Mouse (Mus musculus): ENCODE measurements around the gene Crhr2. TPM values are rescaled to one million over a fixed set of nuclear protein-coding genes. Genes with fewer than 3 reads are reported as not detected.

Crhr2 gene
- polyA plus RNA-seq, 1 experiment = not detected

GRCm38 (mm10) chr6:55063793-55064476, 68.9 kb downstream of the Crhr2 start:
- peaks cover 99% of the 10 kb centered on the region for H3K36me3 ChIP-seq (ENCODE audit: control insufficient read depth)
- TF ChIP-seq TAL1 (IDR thresholded peaks at IDR 0.05; ENCODE audit: low read length) (no peak), GATA1 (IDR thresholded peaks at IDR 0.05; ENCODE audit: low read length) (no peak)
- H3K27me3 ChIP-seq (ENCODE audit: control insufficient read depth) = no peaks in the 10 kb centered on the region
- no peak overlapping the region for H3K4me3 ChIP-seq (replicated peaks)
- no peaks in the 10 kb centered on the region for H3K9me3 ChIP-seq (ENCODE audit: control insufficient read depth, low read length)
- no peaks in the 10 kb centered on the region for H3K4me1 ChIP-seq (ENCODE audit: control insufficient read depth)

- H3K9me3 ChIP-seq (ENCODE audit: control insufficient read depth, low read length) = no peaks in the 10 kb centered on the region
- no peaks in the 10 kb centered on the region for H3K27me3 ChIP-seq (ENCODE audit: control insufficient read depth)
- H3K4me3 ChIP-seq (replicated peaks) = no peak overlapping the region
- TF ChIP-seq TAL1 (IDR thresholded peaks at IDR 0.05; ENCODE audit: low read length) (no peak), GATA1 (IDR thresholded peaks at IDR 0.05; ENCODE audit: low read length) (no peak)
- H3K4me1 ChIP-seq (ENCODE audit: control insufficient read depth) = no peaks in the 10 kb centered on the region
- peaks cover 99% of the 10 kb centered on the region for H3K36me3 ChIP-seq (ENCODE audit: control insufficient read depth)
Measured at GRCm38 (mm10) chr6:55062200-55062599, 70.6 kb downstream of the Crhr2 start.

- Histone ChIP-seq H3K27me3 (ENCODE audit: control insufficient read depth) (no peaks in the 10 kb centered on the region), H3K9me3 (ENCODE audit: control insufficient read depth, low read length) (no peaks in the 10 kb centered on the region), H3K4me3 (replicated peaks) (no peak overlapping the region), H3K4me1 (ENCODE audit: control insufficient read depth) (no peaks in the 10 kb centered on the region), H3K36me3 (ENCODE audit: control insufficient read depth) (peaks cover 100% of the 10 kb centered on the region)
- TF ChIP-seq GATA1 (IDR thresholded peaks at IDR 0.05; ENCODE audit: low read length) (no peak), TAL1 (IDR thresholded peaks at IDR 0.05; ENCODE audit: low read length) (no peak)
Measured at GRCm38 (mm10) chr6:55061328-55061727, 71.5 kb downstream of the Crhr2 start.

GRCm38 (mm10) chr6:55060241-55060825, 72.5 kb downstream of the Crhr2 start:
- H3K4me3 ChIP-seq (replicated peaks) = no peak overlapping the region
- H3K4me1 ChIP-seq (ENCODE audit: control insufficient read depth) = no peaks in the 10 kb centered on the region
- peaks cover 100% of the 10 kb centered on the region for H3K36me3 ChIP-seq (ENCODE audit: control insufficient read depth)
- no peaks in the 10 kb centered on the region for H3K27me3 ChIP-seq (ENCODE audit: control insufficient read depth)
- TF ChIP-seq GATA1 (IDR thresholded peaks at IDR 0.05; ENCODE audit: low read length) (no peak), TAL1 (IDR thresholded peaks at IDR 0.05; ENCODE audit: low read length) (no peak)
- H3K9me3 ChIP-seq (ENCODE audit: control insufficient read depth, low read length) = no peaks in the 10 kb centered on the region

- TF ChIP-seq TAL1 (IDR thresholded peaks at IDR 0.05; ENCODE audit: low read length) (no peak), GATA1 (IDR thresholded peaks at IDR 0.05; ENCODE audit: low read length) (no peak)
- Histone ChIP-seq H3K27me3 (ENCODE audit: control insufficient read depth) (no peaks in the 10 kb centered on the region), H3K9me3 (ENCODE audit: control insufficient read depth, low read length) (no peaks in the 10 kb centered on the region), H3K4me3 (replicated peaks) (no peak overlapping the region), H3K36me3 (ENCODE audit: control insufficient read depth) (peaks cover 99% of the 10 kb centered on the region), H3K4me1 (ENCODE audit: control insufficient read depth) (no peaks in the 10 kb centered on the region)
Measured at GRCm38 (mm10) chr6:55057427-55057826, 75.4 kb downstream of the Crhr2 start.

GRCm38 (mm10) chr6:55054491-55054890, 78.3 kb downstream of the Crhr2 start:
- TF ChIP-seq GATA1 (IDR thresholded peaks at IDR 0.05; ENCODE audit: low read length) (no peak), TAL1 (IDR thresholded peaks at IDR 0.05; ENCODE audit: low read length) (no peak)
- H3K27me3 ChIP-seq (ENCODE audit: control insufficient read depth) = no peaks in the 10 kb centered on the region
- H3K4me1 ChIP-seq (ENCODE audit: control insufficient read depth) = no peaks in the 10 kb centered on the region; the same call in 1 of the 2 replicates
- H3K9me3 ChIP-seq (ENCODE audit: control insufficient read depth, low read length) = no peaks in the 10 kb centered on the region
- no peak overlapping the region for H3K4me3 ChIP-seq (replicated peaks)
- H3K36me3 ChIP-seq (ENCODE audit: control insufficient read depth) = peaks cover 99% of the 10 kb centered on the region

GRCm38 (mm10) chr6:55049186-55049585, 83.6 kb downstream of the Crhr2 start:
- TF ChIP-seq GATA1 (IDR thresholded peaks at IDR 0.05; ENCODE audit: low read length) = no peak
- no peak for TF ChIP-seq TAL1 (IDR thresholded peaks at IDR 0.05; ENCODE audit: low read length)
- H3K36me3 ChIP-seq (ENCODE audit: control insufficient read depth) = peaks cover 91% of the 10 kb centered on the region

GRCm38 (mm10) chr6:55045326-55045725, 87.5 kb downstream of the Crhr2 start:
- no peaks in the 10 kb centered on the region for H3K27me3 ChIP-seq (ENCODE audit: control insufficient read depth)
- peaks cover 13% of the 10 kb centered on the region for H3K4me1 ChIP-seq (ENCODE audit: control insufficient read depth)
- TF ChIP-seq TAL1 (IDR thresholded peaks at IDR 0.05; ENCODE audit: low read length) (no peak), GATA1 (IDR thresholded peaks at IDR 0.05; ENCODE audit: low read length) (no peak)
- H3K9me3 ChIP-seq (ENCODE audit: control insufficient read depth, low read length) = no peaks in the 10 kb centered on the region
- H3K36me3 ChIP-seq (ENCODE audit: control insufficient read depth) = peaks cover 77% of the 10 kb centered on the region
- H3K4me3 ChIP-seq (replicated peaks) = no peak overlapping the region

More at GRCm38 (mm10) chr6:55049186-55049585, 83.6 kb downstream of the Crhr2 start:
- Histone ChIP-seq H3K9me3 (ENCODE audit: control insufficient read depth, low read length) (no peaks in the 10 kb centered on the region), H3K4me1 (ENCODE audit: control insufficient read depth) (no peaks in the 10 kb centered on the region; the same call in 1 of the 2 replicates), H3K27me3 (ENCODE audit: control insufficient read depth) (no peaks in the 10 kb centered on the region), H3K4me3 (replicated peaks) (no peak overlapping the region)

- H3K9me3 ChIP-seq (ENCODE audit: control insufficient read depth, low read length) = no peaks in the 10 kb centered on the region
- no peaks in the 10 kb centered on the region for H3K27me3 ChIP-seq (ENCODE audit: control insufficient read depth)
- peaks cover 74% of the 10 kb centered on the region for H3K36me3 ChIP-seq (ENCODE audit: control insufficient read depth)
- H3K4me3 ChIP-seq (replicated peaks) = no peak overlapping the region
- TF ChIP-seq TAL1 (IDR thresholded peaks at IDR 0.05; ENCODE audit: low read length) (no peak), GATA1 (IDR thresholded peaks at IDR 0.05; ENCODE audit: low read length) (no peak)
- peaks cover 19% of the 10 kb centered on the region for H3K4me1 ChIP-seq (ENCODE audit: control insufficient read depth)
Measured at GRCm38 (mm10) chr6:55044542-55044941, 88.3 kb downstream of the Crhr2 start.
